Mouse (Mus musculus): ENCODE results near the gene Htr1b. TPM values are rescaled to one million over a fixed set of nuclear protein-coding genes. Genes with fewer than 3 reads are reported as not detected.

Htr1b gene
- polyA plus RNA-seq (2014; fragmentation: Nextera tagmentation; extraction: Ambion mirVana): 2.7 and 3.1 TPM in 2 replicates

DNA sequence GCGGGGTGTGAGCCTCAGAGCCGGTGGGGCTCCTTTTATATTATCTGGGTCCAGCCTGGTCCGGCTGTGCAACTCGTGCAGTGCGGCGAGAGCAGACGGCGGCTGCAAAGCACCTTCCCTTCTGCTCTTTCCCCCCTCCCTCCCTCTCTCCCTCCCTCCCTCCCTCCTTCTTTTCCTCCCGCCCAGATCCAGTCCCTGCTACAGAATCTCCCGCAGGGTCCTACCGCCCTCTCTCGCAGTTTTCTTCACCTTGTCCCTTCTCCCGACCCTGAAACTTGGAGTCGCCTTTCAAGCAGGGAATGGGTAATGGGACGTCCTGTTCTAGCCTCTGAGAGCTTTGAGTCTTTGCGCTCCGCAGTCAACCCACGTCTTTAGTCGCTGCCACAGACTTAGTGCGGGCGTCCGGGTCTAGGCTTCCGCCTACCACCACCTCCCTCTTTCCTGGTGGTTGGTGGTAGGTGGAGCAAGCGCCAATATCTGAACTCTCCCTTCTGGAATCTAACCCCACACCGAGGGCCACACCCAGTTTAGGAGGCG lies at the start of gene Htr1b:
Gene Htr1b (minus strand): TSS at position 392 of the 537 bp plus-strand sequence.
- Histone ChIP-seq H3K27me3 (ENCODE audit: control insufficient read depth, insufficient read depth, low read length) (peaks cover 24% of the 10 kb centered on the region), H3K4me2 (ENCODE audit: low read depth, low read length) (peak within 1 kb of the TSS; percentile 99), H3K4me1 (ENCODE audit: control insufficient read depth, insufficient read depth, low read length) (peaks cover 8% of the 10 kb centered on the region; the same call in 1 of the 2 replicates), H3K27ac (ENCODE audit: low read depth, low read length) (peak within 1 kb of the TSS; percentile 34; the same call in 1 of the 2 replicates), H3K4me3 (ENCODE audit: low read depth, low read length) (peak within 1 kb of the TSS; percentile 80), H3K9me3 (ENCODE audit: control insufficient read depth, low read length) (no peaks in the 10 kb centered on the region), H3K36me3 (ENCODE audit: control insufficient read depth, insufficient read depth, low read length) (no peaks in the 10 kb centered on the region), H3K9ac (replicated peaks; ENCODE audit: low read depth, low read length) (peak within 1 kb of the TSS; percentile 63)
- WGBS: under 1% methylated on average over 23 of the region's 26 CpGs
- peak; percentile 82 for ATAC-seq (ENCODE audit: low read depth)

GRCm38 (mm10) chr9:81676716-81677115 lies 43.1 kb upstream of the Htr1b start:
- no peaks in the 10 kb centered on the region for H3K9me3 ChIP-seq (ENCODE audit: control insufficient read depth, low read length)
- no peak overlapping the region for H3K4me2 ChIP-seq (ENCODE audit: low read depth, low read length)
- H3K9ac ChIP-seq (replicated peaks; ENCODE audit: low read depth, low read length): no peak overlapping the region
- no peaks in the 10 kb centered on the region for H3K36me3 ChIP-seq (ENCODE audit: control insufficient read depth, insufficient read depth, low read length)
- H3K4me1 ChIP-seq (ENCODE audit: control insufficient read depth, insufficient read depth, low read length): no peaks in the 10 kb centered on the region
- 89% methylated on average over 1 of the region's 1 CpGs for WGBS
- H3K27ac ChIP-seq (ENCODE audit: low read depth, low read length): no peak overlapping the region
- no peak for ATAC-seq (ENCODE audit: low read depth)
- no peak overlapping the region for H3K4me3 ChIP-seq (ENCODE audit: low read depth, low read length)
- H3K27me3 ChIP-seq (ENCODE audit: control insufficient read depth, insufficient read depth, low read length): no peaks in the 10 kb centered on the region

DNA sequence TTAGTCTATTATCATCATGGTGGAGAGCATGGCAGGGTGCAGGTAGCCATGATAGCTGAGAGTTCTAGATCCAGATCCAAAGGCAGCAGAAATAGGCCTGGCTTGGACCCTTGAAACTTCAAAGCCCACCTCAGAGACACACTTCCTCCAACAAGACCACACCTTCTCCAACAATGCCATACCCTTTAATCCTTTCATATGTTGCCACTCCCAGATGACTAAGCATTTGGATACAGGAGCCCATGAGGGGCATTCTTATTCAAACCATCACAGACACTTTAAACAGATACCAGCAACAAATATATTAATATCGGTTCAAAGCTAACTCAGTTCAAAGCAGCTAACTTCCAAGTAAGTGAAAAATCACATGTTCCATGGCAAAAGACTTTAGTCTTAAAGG lies 3.9 kb upstream of the Htr1b start:
- H3K4me3 ChIP-seq (ENCODE audit: low read depth, low read length): no peak overlapping the region
- H3K4me1 ChIP-seq (ENCODE audit: control insufficient read depth, insufficient read depth, low read length): peaks cover 3% of the 10 kb centered on the region; the same call in 1 of the 2 replicates
- H3K27me3 ChIP-seq (ENCODE audit: control insufficient read depth, insufficient read depth, low read length): peaks cover 14% of the 10 kb centered on the region; the same call in 1 of the 2 replicates
- no peak overlapping the region for H3K4me2 ChIP-seq (ENCODE audit: low read depth, low read length)
- H3K9ac ChIP-seq (replicated peaks; ENCODE audit: low read depth, low read length): no peak overlapping the region
- no peak overlapping the region for H3K27ac ChIP-seq (ENCODE audit: low read depth, low read length)
- no peaks in the 10 kb centered on the region for H3K36me3 ChIP-seq (ENCODE audit: control insufficient read depth, insufficient read depth, low read length)
- ATAC-seq (ENCODE audit: low read depth): no peak
- 88% methylated on average over 1 of the region's 1 CpGs for WGBS
- no peaks in the 10 kb centered on the region for H3K9me3 ChIP-seq (ENCODE audit: control insufficient read depth, low read length)

DNA sequence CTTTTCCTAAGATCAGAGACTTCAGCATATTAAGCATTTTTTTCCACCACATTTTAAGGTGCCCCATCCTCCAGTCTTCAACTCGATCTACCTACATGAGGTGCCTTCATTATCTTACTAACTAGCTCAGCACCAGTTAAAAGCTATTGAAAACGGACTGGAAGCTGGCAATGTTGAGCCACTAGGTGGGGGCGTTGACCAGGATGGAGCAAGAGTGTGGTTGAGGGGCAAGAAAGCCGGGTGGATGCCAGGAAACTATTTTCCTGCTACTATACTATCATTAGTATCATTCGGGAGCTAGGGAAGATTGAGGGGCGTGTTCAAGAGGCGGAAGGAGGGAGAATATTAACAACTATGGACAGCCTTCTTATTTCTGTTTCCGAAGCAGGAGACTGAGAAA lies 1.5 kb upstream of the Htr1b start:
- H3K27ac ChIP-seq (ENCODE audit: low read depth, low read length): no peak overlapping the region
- H3K4me3 ChIP-seq (ENCODE audit: low read depth, low read length): no peak overlapping the region
- H3K9ac ChIP-seq (replicated peaks; ENCODE audit: low read depth, low read length): no peak overlapping the region
- H3K4me1 ChIP-seq (ENCODE audit: control insufficient read depth, insufficient read depth, low read length): peaks cover 8% of the 10 kb centered on the region; the same call in 1 of the 2 replicates
- WGBS: 9% methylated on average over 8 of the region's 8 CpGs
- H3K27me3 ChIP-seq (ENCODE audit: control insufficient read depth, insufficient read depth, low read length): peaks cover 24% of the 10 kb centered on the region
- ATAC-seq (ENCODE audit: low read depth): no peak
- no peaks in the 10 kb centered on the region for H3K36me3 ChIP-seq (ENCODE audit: control insufficient read depth, insufficient read depth, low read length)
- H3K4me2 ChIP-seq (ENCODE audit: low read depth, low read length): no peak overlapping the region
- no peaks in the 10 kb centered on the region for H3K9me3 ChIP-seq (ENCODE audit: control insufficient read depth, low read length)

DNA sequence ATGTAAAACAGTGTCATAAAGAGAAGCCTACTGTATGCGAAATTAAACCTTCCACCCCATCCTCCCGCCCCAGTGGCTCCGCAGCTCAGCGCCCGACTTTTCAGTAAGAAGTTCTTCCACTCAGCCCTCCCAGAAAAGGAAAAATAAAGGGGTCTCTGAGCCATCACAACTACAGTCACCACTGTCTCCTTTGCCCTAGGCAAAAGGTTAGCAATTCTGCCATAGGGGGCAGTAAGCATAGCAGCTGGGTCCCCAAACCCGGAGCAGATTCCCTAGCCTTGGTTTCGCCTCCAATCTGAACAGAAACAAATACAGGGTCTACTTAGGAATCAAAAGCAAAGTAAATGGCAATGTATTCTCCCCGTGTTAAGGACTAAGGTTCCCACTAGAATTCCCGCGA lies 535 bp upstream of the Htr1b start:
- H3K9ac ChIP-seq (replicated peaks; ENCODE audit: low read depth, low read length): no peak overlapping the region
- H3K36me3 ChIP-seq (ENCODE audit: control insufficient read depth, insufficient read depth, low read length): no peaks in the 10 kb centered on the region
- no peaks in the 10 kb centered on the region for H3K9me3 ChIP-seq (ENCODE audit: control insufficient read depth, low read length)
- peaks cover 24% of the 10 kb centered on the region for H3K27me3 ChIP-seq (ENCODE audit: control insufficient read depth, insufficient read depth, low read length)
- no peak overlapping the region for H3K27ac ChIP-seq (ENCODE audit: low read depth, low read length)
- H3K4me2 ChIP-seq (ENCODE audit: low read depth, low read length): peak overlapping the region; percentile 99
- no peak for ATAC-seq (ENCODE audit: low read depth)
- peak overlapping the region; percentile 80 for H3K4me3 ChIP-seq (ENCODE audit: low read depth, low read length)
- WGBS: 2% methylated on average over 10 of the region's 10 CpGs
- peaks cover 8% of the 10 kb centered on the region; the same call in 1 of the 2 replicates for H3K4me1 ChIP-seq (ENCODE audit: control insufficient read depth, insufficient read depth, low read length)

- Histone ChIP-seq H3K27ac (ENCODE audit: low read depth, low read length) (peak overlapping the region; percentile 34; the same call in 1 of the 2 replicates), H3K9ac (replicated peaks; ENCODE audit: low read depth, low read length) (peak overlapping the region; percentile 63), H3K27me3 (ENCODE audit: control insufficient read depth, insufficient read depth, low read length) (peaks cover 24% of the 10 kb centered on the region), H3K9me3 (ENCODE audit: control insufficient read depth, low read length) (no peaks in the 10 kb centered on the region), H3K36me3 (ENCODE audit: control insufficient read depth, insufficient read depth, low read length) (no peaks in the 10 kb centered on the region), H3K4me3 (ENCODE audit: low read depth, low read length) (peak overlapping the region; percentile 80), H3K4me1 (ENCODE audit: control insufficient read depth, insufficient read depth, low read length) (peaks cover 8% of the 10 kb centered on the region; the same call in 1 of the 2 replicates), H3K4me2 (ENCODE audit: low read depth, low read length) (peak overlapping the region; percentile 99)
- peak; percentile 73 for ATAC-seq (ENCODE audit: low read depth)
- WGBS: under 1% methylated on average over 46 of the region's 47 CpGs
These were observed 742 bp downstream of the Htr1b start for GRCm38 (mm10) chr9:81632736-81633436.

DNA sequence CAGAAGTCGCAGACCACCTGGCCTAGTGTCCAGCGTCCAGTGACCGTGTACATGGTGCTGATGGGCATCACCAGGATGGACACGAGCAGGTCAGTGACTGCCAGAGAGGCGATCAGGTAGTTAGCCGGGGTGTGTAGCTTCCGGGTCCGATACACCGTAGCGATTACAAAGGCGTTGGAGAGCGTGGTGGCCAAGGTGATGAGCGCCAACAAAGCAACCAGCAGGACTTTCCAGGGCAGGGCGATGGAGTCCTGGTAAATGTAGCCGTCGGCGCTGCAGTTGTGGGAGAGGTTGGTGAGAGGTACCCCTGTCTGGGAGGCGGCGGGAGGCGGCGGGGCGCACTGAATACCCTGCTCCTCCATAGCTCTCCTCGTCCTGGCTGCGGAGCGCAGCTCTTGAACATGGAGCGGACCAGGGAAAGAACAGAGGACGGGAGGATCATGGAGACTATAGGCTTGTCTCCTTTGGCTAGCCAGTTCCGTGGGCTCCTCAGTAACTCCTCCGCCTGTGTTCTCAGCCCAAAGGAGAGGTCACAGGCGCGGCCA lies 1.4 kb downstream of the Htr1b start:
- Histone ChIP-seq H3K4me2 (ENCODE audit: low read depth, low read length) (peak overlapping the region; percentile 99), H3K9ac (replicated peaks; ENCODE audit: low read depth, low read length) (peak overlapping the region; percentile 63), H3K27ac (ENCODE audit: low read depth, low read length) (no peak overlapping the region), H3K4me1 (ENCODE audit: control insufficient read depth, insufficient read depth, low read length) (peaks cover 8% of the 10 kb centered on the region; the same call in 1 of the 2 replicates), H3K9me3 (ENCODE audit: control insufficient read depth, low read length) (no peaks in the 10 kb centered on the region), H3K36me3 (ENCODE audit: control insufficient read depth, insufficient read depth, low read length) (no peaks in the 10 kb centered on the region), H3K4me3 (ENCODE audit: low read depth, low read length) (peak overlapping the region; percentile 80), H3K27me3 (ENCODE audit: control insufficient read depth, insufficient read depth, low read length) (peaks cover 24% of the 10 kb centered on the region)
- ATAC-seq (ENCODE audit: low read depth): peak; percentile 26; the same call in 1 of the 2 replicates
- under 1% methylated on average over 30 of the region's 31 CpGs for WGBS

GRCm38 (mm10) chr9:81631581-81632091 lies 2.0 kb downstream of the Htr1b start:
- Histone ChIP-seq H3K27ac (ENCODE audit: low read depth, low read length) (no peak overlapping the region), H3K4me3 (ENCODE audit: low read depth, low read length) (peak overlapping the region; percentile 80), H3K27me3 (ENCODE audit: control insufficient read depth, insufficient read depth, low read length) (peaks cover 24% of the 10 kb centered on the region), H3K36me3 (ENCODE audit: control insufficient read depth, insufficient read depth, low read length) (no peaks in the 10 kb centered on the region), H3K9me3 (ENCODE audit: control insufficient read depth, low read length) (no peaks in the 10 kb centered on the region), H3K4me2 (ENCODE audit: low read depth, low read length) (peak overlapping the region; percentile 99), H3K4me1 (ENCODE audit: control insufficient read depth, insufficient read depth, low read length) (peaks cover 8% of the 10 kb centered on the region; the same call in 1 of the 2 replicates), H3K9ac (replicated peaks; ENCODE audit: low read depth, low read length) (0 out of 2 replicates have a peak overlapping the region, but pooled peaks have one; percentile 12)
- WGBS: 3% methylated on average over 27 of the region's 27 CpGs
- peak; percentile 5; the same call in 1 of the 2 replicates for ATAC-seq (ENCODE audit: low read depth)

Measured in neural tube, embryonic 14.5 days (tissue).